12 mouse cellular contexts compared by ENCODE assay signal in genomic region chr2:131941501-131941900, GRCm38 (mm10).
A peak's percentile ranks its signal among the peaks of the same experiment; 100 is the strongest.
DNase-seq lines count a peak whose midpoint lies in the region.
"Had no signal": no experiment of that assay in that cellular context is flagged by ENCODE, and none has a peak within 500 bp of the region (broad histone marks: within the 10 kb centered on the region; RNA-seq: fewer than 3 reads in every experiment).

No protein-coding gene starts in this region.

- DNase-seq in heart, adult 11 months = peak; percentile 73
- no peak for DNase-seq in heart, adult 9 months (ENCODE audit: low spot score in 2 of 2)
- DNase-seq in ovary, adult 18-20 months (ENCODE audit: low spot score) = peak; percentile 0
- DNase-seq in ovary, postnatal 10 days (ENCODE audit: low spot score) = no peak
- peak; percentile 1 for DNase-seq in urinary bladder, postnatal 14 days (ENCODE audit: low spot score)
- no peak for DNase-seq in urinary bladder, adult 18-20 months (ENCODE audit: low spot score in 2 of 2)
- DNase-seq: adrenal gland, postnatal 10 days; adrenal gland, postnatal 36 days; B cell, adult 2 months; cerebellum, adult 9-10 months; cerebellum, postnatal 14 days; gastrocnemius, postnatal 25 days had no signal

Comparison
In these comparisons a context has a peak if more than half of its experiments do, and no peak if none do; other contexts are left out.
1. DNase-seq: peak in heart, adult 11 months (single experiment), ovary, adult 18-20 months (single experiment) and urinary bladder, postnatal 14 days (single experiment); none in heart, adult 9 months (0 of 2), ovary, postnatal 10 days (single experiment) and urinary bladder, adult 18-20 months (0 of 2).